Mouse (Mus musculus) CD4-positive naive resting alpha-beta T cell, adult 76 days (primary cell): ENCODE results near the gene Zfp995. TPM values are rescaled to one million over a fixed set of nuclear protein-coding genes. Genes with fewer than 3 reads are reported as not detected.

ENCODE experiments used
- total RNA-seq: library from RNA; stranded (reverse); gene quantifications from one replicate; pipeline ENCODE4 v1.2.4, GENCODE M21; 2023

Zfp995 gene
- 11.4 TPM for total RNA-seq

GRCm38 (mm10) chr17:21909456-21910052, at the start of gene Zfp995:
Gene Zfp995 (minus strand): TSS chr17:21909926.

GRCm38 (mm10) chr17:21845545-21846321, 64.0 kb downstream of the Zfp995 start, which contains the start of gene Zfp820:
Gene Zfp820 (minus strand): TSS chr17:21845772.

Other genes starting within 250 kb of the Zfp995 start
- 6.3 TPM for gene Gm10226, start 218.1 kb downstream of the Zfp995 start, total RNA-seq
- gene Zfp760, start 202.2 kb downstream of the Zfp995 start, total RNA-seq: 0.67 TPM
- 0.50 TPM for gene Zfp229, start 179.1 kb downstream of the Zfp995 start, total RNA-seq
- gene Zfp820, start 64.2 kb downstream of the Zfp995 start, total RNA-seq: 0.70 TPM
- 29.7 TPM for gene Zfp942, start 52.5 kb upstream of the Zfp995 start, total RNA-seq
- 22.4 TPM for gene Zfp943, start 52.6 kb upstream of the Zfp995 start, total RNA-seq